Mouse (Mus musculus): ENCODE measurements around the gene Nedd9.

Nedd9 gene

DNA sequence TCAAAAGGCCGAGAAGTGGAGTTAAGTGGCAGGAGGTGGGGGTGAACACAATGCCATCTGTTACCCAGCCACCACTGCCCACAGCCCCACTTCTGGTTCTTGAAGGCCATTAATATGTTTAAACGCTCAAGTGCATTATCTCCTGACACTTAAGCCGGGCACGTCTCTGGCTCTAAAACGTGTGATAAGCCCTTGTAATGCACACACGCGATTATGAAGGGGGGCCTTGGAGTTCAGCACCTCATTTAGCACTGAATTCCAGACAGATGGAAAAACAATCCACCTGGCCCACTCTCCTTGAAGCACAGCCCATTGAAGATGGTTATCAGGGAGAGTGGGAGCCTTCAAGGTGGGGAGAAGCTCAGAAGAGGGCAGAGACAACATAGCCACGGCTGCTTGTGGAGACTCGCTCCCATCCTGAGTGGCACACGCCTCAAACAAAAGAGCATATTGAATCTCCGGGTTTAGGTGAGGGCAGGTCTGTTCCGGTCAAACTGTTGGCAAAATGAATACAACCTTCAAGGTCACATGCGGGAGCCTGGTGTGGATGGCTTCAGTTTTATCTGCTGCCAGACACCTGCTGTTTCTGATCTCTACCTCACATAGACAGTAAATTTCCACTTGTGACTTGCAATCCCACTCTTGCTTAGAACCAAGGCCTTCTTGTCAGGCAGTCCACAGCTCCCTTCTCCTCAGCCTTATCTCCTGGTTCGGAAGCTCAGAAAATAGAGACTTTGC is 30.7 kb downstream of the Nedd9 start:
- no peak for DNase-seq (ENCODE audit: low read depth)

DNA sequence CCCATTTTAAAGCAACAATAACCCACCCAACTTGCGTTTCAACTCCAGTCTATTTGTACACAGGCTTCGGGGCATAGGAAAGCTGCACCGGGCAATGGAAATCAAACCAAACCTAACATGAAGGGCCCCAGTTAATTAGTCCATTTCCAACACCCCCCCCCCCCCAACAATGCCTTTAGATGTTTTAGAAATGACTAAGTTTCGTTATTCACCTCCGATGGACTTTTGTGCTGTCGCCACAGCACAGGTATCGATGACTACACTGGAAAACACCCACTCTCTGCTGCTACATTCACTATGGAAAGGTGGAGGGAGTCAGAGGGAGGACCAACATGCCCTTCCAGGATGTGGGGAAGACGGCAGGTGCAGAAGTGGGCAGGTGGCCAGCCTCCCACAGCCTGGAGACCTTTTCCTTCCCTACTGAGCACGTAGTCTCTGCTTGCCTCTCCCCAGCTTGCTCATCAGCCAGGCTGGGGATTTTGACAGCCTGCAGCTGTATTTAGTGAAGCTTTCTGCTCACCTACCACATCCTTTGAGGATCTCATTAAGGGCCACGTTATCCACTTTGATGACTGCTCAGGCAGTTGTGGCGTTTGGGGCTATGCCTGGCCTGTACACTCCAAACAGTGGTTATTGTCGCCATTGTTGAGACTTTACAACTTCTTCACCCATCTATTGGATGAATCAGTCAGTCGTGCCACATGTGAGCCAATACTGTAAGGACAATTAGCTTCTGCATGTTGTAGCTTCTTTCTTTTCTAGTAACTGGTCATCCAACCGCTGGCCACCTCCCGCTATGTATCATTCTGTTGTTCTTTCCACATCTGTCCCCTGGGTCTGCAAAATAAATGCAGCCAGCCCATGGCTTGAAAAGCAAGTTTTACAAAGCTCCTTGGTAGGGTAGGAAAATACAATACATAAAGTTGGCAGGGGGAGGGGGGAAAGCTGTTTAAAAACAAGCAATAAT is 33.7 kb downstream of the Nedd9 start:
- no peak for DNase-seq (ENCODE audit: low read depth)

DNA sequence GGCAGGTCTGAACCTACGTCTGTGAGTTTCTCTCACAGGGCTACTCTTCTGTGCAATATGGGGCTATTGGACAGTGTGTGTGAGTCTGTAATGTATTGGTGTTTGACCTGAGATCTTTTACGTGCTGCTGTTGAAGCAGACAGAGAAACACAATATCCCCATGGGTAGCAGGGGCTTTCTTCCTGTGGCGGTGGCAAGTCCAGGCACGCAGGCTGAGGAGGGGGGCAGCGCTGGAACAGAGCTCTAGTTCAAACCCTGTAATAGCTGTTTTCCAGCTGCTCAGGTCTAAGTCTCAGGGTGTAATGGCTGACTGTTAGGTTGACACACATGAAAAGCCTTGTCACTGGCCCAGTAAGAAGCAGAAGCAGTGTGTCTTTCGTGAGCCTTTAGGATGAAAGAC is 36.3 kb downstream of the Nedd9 start:
- DNase-seq (ENCODE audit: low read depth), result no peak

DNA sequence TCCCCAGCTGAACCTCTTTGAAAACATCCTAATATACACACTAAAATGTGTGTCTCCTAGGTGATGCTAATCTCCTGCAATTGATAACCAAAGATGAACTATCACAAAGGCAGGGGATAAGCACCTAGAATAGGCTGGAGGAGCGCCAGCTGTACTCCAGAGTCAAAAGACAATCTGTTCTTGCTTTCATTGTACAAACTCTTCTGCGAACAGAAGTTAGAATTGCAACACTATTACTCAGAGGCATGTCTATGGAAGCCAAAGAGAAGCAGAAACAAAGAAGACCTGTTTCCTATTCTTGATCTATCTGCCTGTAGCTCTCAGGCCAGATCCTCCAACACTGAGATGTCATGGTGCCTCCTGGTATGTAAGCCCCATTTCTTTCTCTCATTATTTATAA is 38.0 kb downstream of the Nedd9 start:
- DNase-seq (ENCODE audit: low read depth), result no peak

DNA sequence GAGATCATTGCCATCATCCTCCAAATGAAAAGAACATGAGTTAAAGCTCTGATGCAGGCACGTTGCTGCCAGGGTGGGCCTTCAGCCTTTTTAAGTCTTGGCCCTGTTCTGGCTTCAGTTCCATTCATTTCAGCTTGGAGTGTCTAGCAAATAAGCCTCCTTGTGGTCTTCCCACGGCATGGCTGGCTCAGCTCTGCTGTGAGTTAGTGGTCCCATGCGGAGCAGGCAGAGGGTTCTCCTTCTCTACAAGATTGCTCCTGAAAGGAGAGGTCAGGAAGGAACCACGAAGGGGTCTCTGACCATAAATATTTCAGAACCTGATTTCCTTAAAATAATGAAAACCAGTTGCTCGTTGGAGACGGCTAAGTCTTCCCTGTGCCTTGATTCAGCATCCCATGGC is 40.0 kb downstream of the Nedd9 start:
- no peak for DNase-seq (ENCODE audit: low read depth)

DNA sequence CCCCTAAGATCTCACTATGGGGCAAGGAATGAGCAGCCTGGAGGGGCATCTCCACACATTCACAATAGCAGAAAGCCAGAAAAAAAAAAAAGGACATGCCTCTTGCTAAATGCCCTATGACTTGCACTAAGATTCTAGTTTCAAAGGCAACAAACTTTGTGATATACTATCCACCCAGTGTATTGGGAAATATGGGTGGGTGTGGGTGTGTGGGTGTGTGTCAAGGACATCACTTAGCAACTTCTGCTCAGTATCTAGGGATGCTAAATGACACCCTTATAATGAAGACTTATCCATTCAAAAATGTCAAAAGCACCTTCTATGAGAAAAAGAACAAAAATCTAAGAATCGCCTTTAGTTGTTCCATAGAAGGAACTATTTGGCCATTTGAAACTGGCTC is 40.6 kb downstream of the Nedd9 start:
- no peak for DNase-seq (ENCODE audit: low read depth)

DNA sequence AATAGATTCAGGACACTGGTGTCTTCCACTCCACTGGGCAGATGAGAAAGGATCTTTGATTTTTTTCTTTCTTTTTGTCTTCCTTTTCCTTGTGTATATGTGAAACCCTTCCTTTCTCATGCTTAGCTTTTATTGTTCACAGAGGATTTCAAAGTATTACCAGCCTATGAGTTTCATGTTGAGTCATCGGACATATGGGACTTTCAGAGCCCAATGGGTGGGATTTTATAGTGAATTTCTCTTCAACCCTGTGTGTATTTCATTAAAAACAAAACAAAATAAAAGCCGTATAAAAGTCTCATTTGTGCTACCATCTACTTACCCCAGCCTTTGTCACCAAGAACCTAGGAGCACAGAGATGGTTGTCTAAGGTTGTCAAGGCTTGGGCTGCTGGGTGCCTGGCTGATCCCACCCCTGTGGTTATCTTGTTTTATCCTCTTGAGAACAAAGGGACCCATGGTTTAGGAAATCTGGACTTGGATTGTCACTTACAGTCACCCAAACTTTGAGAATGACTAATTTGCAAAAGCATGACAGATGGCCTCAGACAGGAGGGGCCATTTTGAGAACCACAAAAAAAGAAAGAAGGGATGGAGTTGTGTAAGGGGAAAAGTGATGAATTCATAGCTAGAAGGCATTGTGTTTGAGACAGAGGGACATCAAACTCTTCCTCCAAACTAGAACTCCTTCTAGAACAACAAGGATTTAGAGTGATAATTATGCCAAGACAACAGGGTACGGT is 41.9 kb downstream of the Nedd9 start:
- no peak for DNase-seq (ENCODE audit: low read depth)

DNA sequence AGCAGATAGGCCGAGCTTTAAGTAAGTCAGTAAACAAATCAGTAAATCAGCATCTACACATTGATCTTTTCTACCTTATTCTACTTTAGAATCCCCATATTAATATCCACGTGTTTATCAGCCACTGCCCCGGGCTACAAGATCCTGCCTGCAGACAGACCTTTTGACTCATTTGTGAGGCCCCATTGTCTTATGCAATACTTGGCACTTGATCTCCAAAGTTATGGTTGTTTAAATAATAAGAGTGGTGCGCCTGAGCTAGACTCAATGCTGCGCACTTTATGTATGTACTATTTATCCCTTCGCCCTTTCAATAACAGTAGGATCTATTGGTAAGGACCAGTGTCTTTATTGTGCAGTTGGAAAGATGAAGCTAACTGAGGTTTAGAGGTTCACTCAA is 42.9 kb downstream of the Nedd9 start:
- no peak for DNase-seq (ENCODE audit: low read depth)

DNA sequence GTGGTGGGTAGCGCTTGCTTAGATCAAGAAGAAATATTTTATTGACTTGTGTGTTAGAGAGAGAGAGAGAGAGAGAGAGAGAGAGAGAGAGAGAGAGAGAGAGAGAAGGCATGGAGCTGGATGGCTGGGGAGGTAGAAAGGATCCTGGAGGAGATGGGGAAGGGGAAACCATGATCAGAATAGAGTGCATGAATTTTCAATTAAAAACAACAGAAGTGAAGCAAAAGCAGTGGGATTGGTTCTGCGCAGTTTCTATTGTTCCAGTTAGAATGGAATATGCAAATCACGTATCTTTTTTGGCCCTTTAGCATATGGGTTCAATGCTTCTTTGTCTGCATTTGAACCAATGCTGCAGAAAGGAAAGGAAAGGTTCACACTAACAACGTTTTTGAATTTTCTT is 45.0 kb downstream of the Nedd9 start:
- no peak for DNase-seq (ENCODE audit: low read depth)

DNA sequence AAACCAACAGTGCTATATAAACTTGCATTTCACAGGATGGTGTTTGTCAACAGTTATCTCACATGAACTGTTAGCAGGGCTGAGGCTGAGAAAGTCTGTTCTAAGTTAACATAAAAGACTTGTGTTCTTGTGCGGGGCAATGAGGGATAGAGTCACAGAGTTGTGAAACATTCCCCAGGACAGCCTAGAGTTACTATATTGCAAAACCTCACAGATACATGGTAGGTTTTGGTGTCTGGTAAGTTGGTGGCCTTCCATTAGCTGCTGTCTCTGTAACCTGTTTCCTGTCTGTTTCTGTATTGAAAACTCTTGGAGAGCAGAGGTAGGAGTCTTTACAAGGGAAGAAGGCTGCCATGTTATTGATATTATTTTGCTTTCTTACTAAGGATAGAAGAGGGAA is 47.0 kb downstream of the Nedd9 start:
- DNase-seq (ENCODE audit: low read depth), result no peak

DNA sequence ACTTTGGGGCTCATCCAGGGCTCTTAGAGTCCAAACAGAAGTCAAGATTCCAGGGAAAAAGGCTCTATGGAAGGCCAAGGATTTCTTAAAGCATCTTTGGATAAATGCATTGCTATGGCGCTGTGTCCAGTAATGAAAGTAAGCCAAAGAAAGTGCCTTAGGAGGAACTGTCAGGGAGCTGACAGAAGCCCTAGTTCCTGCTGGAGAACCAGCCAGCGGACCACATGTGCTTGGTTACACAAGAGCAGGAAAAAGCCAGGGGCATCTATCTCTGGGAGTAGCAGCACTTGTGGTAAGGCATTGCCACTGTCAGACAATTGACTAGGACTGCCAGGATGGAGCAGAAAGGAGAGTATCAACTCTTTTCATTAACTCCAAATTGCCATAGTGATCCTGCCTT is 49.8 kb downstream of the Nedd9 start:
- no peak for DNase-seq (ENCODE audit: low read depth)

DNA sequence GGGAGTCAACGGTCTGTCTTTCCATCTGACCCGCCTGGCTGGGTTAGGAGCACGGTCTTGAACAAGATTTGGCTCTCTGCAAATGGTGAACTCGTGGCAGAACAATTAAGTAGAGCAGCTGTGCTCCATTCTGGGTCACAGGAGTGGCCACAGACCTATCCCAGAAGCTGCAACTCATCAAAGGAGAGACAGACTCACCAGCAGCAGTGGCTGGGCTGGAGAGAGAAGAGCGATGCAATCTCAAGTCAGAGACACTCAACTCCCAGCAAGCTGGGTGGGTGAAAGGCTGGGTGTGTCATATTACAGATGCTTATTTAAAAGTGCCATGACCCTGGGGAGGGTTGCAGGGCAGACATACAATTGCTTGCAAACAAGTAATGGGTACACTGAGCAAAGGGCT is 50.4 kb downstream of the Nedd9 start:
- DNase-seq (ENCODE audit: low read depth), result no peak

DNA sequence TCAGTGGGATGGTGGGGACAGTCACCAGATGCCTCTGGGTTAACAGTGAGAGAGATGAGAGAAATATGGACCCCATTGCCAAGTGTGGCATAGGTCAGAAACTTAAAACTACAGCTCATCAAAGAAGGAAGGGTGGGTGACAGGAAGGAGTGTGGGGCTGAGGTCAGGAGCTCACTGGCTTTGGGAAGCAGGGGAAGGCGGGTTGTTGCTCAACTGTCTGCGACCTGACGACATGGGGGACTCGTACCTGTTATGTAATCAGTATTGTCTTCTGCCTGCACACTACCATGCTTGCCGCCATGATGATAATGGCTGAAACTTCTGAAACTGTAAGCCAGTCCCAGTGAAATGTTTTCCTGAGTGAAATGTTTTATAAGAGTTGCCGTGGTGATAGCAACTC is 54.0 kb downstream of the Nedd9 start:
- no peak for DNase-seq (ENCODE audit: low read depth)

DNA sequence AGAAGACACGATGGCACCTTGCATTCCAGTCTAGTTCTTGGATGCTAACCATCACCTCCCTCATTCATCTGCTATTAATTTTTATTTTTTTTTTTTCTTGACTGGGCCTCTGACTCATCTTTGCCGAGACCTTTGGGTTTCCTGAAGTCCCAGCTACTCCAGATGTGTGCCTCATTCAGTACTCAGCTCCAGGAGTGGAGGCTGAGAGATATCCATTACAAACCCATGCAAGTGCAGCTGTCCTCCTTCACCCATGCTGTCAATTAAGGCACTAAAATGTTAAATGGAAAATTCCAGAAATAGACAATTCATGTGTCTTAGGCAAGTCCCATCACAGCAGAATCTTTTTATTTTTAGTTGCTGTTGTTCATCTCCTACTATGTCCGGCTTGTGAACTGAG is 55.4 kb downstream of the Nedd9 start:
- peak; percentile 48 for DNase-seq (ENCODE audit: low read depth)

DNA sequence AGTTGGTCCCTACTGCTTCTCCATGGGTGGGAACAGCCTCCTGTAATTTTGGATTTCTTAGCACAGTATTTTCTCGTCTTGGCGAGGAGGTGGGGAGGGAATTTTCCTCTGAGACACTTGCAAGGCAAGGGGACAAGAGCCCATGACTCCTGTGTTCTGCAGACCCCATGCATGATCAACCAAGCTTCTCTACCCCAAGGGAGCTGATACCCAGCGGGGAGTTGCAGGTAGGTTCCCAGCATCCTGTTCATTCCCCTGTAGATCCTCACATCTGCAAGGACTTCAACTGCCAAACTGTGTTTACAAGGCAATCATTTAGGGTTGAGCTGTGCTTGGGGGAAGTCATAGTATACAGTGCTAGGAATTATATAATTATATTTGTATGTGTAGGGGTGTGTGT is 60.1 kb downstream of the Nedd9 start:
- no peak for DNase-seq (ENCODE audit: low read depth)

DNA sequence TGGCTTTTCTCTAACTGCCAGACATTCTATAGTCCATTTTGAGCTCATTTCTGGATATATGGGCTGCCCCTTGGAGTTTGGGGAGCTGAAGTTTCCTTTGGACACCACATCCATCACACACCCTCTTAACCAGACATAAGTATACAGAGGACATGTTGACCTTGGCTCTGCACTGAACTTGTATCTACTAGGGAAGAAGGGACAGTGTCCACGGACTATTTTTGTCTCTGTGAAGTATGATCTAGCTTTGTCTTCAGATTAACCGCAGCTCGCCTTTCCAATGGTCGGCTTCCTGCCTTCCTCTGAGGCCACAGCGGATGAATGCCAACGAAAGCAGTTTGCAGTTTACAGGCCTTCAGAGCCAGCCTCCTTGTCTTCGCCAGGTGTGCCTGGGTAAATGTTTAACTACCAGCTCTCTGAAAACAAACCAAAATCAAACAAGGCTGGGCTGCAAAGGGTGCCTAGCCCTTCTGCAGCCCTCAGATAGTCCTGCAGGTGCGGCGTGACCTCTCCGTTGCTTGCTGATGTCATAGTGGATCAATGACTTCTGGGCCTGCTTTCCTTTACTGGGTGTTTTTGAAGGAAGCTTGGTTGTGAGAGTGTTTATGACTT is 63.6 kb downstream of the Nedd9 start:
- DNase-seq (ENCODE audit: low read depth), result no peak

DNA sequence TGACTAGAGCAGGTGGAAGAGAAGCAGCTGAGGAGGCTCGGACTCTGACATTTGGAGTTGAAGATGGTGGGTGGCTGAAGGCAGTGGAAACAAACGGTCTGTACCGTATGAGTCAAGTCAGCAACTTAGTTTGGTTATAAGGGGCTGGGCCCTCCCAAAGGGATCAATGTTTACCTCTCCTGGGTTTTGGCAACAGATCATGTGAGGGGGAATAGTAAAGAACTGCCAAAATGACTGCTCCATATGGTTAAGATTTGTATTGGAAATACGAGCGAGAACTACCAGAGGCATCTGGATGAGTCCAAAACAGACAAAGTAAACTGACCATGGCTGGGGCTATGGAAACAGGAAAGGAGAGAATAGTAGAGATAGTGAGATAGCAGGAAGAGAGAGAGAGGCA is 64.6 kb downstream of the Nedd9 start:
- DNase-seq (ENCODE audit: low read depth), result no peak

DNA sequence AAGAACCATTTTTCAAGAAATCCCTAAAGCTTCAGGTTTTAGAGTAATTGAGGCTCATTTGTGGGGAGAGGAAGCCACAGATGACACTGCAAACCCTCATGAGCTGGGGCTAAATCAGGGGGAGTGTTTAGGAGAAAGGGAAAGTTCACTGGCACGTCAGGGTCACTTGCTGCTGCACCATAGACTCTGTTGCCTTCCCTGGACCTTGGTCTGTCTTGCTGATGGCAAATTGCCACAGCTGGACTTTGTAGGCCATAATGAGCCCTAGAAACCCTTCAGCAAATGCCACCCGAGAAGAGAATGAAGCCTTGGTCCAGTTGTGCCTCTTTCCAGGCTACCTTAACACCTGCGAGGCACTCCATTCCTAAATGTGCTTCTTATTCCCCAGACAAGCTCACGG is 66.8 kb downstream of the Nedd9 start:
- no peak for DNase-seq (ENCODE audit: low read depth)

DNA sequence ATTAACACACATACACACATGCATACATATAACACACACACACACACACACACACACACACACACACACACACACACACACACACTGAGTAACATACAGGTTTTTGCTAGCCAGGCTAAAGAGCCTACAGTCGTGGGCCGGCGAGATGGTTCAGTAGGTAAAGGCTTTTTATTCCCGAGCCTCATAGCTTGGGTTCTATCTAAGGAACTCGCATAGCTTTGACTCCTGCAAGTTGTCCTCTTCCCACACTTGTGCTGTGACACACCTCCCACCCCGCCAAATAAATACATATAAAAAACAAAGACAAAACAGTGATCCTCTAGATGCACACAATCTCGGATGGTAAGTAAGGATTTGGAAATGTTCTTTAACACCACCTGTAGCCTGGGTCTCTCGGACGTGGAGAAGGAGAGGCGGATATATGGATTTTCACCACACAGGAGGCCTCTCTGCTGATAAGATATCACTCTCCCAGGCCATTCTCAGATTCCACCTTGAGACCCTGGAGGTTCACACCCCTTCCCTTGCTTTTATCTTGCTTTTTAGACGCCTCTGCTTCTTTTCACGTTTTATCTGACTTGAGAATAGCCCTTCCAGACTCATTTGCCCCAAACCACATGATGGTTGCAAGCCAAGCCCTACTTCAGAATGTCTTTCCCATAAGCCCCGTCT is 68.8 kb downstream of the Nedd9 start:
- DNase-seq (ENCODE audit: low read depth), result no peak

DNA sequence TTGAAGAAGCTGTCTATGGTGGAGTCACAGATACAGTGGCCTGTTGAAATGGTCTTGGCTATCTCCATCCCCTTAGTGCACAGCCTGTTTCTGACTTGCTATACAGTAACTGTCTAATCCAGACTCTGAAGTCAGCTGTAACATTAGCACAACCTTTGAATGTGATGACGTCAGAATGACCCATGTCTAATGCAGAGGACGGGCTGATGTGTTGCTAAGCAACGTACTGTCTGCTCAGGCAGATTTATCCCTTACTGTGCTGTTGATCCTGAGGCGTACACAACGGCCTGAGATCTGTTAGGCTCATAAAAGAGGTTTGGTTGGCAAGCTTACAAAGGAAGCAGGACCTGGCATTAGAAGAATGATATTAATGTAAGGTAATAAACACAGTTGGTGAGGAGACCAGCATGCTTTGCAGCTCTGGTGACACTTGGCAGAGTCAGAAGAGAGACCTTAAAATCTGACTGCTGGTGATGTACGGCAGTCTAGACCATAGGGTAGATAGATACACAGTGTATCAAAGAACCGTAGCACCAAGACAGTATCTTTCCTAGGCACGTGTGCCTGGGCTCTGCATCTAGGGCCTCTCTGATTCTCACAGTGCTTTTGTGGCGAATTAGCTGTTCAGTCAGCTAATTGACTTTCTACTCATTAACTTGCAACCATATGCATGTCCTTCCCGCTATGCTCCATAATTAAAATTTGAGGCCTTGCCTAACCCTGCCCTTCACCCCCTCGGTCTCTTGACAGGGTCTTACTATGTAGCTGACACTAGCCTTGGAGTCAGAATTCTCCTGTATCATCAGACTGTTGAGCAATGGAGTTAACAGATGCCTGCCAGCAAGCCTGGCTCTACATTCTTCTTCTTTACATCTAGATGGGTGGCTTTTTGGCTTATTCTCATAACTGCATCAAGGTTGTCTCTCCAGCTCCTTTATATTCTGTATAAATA is 70.8 kb downstream of the Nedd9 start:
- no peak for DNase-seq (ENCODE audit: low read depth)

Measured in fibroblast of lung, adult 2 months (primary cell).